Mouse (Mus musculus) thymus, adult 2 months (tissue): Measurements from ENCODE around the gene Xrcc3.

Source experiments
- CTCF ChIP-seq: fragments of 200-500 bp; IDR thresholded peaks from 2 replicates; pipeline ENCODE4 v1.5.1; 2012; ENCODE audit warnings: mild to moderate bottlenecking, control low read depth, low read length, moderate library complexity, borderline replicate concordance; ENCODE audit not compliant: control insufficient read depth, poor library complexity, insufficient read depth; ENCODE audit errors: extremely low read depth
- POLR2A ChIP-seq: fragments of 200-500 bp; IDR thresholded peaks from 2 replicates; pipeline ENCODE4 v1.6.1; 2012; ENCODE audit warnings: mild to moderate bottlenecking, low read length, control low read depth, moderate library complexity; ENCODE audit not compliant: control insufficient read depth, poor library complexity, insufficient read depth; ENCODE audit errors: extremely low read depth

DNA sequence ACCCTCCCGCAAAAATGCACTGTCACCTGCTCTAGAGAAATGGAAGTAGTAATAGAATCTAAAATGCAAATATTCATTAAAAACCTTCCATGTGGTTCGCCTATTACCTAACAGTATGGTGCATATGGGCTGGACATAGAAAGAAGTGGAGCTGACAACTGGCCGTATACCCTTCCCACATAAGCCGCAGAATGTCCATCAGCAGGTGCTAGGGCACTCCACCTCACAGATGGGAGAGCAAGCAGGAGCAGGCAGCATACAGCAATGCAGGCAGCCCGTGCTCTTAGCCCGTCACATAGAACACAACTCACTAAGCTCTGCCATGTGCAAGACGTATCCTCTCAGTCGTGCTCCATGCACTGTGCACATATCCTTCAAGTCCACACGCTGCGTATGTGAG is 33.1 kb upstream of the Xrcc3 start:
- TF ChIP-seq CTCF (no peak), POLR2A (no peak)
